Mouse (Mus musculus) hindbrain, embryonic 12.5 days (tissue): ENCODE data around the gene Ebf1. TPM values are rescaled to one million over a fixed set of nuclear protein-coding genes. Genes with fewer than 3 reads are reported as not detected.

Experiments
- ATAC-seq: fragments of 200-750 bp; cut with Nextera tagmentation; 2 replicates; pipeline ENCODE4 v1.8.0; 2017; ENCODE audit warnings: moderate TSS enrichment; ENCODE audit not compliant: low FRiP score
- H3K27ac ChIP-seq: fragments of 300-500 bp; sonication (generic); 2 replicates; pipeline ENCODE4 v1.5.1; 2016; ENCODE audit warnings: mild to moderate bottlenecking
- H3K27me3 ChIP-seq: fragments of 300-500 bp; sonication (generic); 2 replicates; pipeline ENCODE4 v1.6.1; 2016; ENCODE audit warnings: mild to moderate bottlenecking
- H3K36me3 ChIP-seq: fragments of 300-500 bp; sonication (generic); 2 replicates; pipeline ENCODE4 v1.6.1; 2016; ENCODE audit warnings: mild to moderate bottlenecking
- H3K4me1 ChIP-seq: fragments of 300-500 bp; sonication (generic); 2 replicates; pipeline ENCODE4 v1.6.1; 2016
- H3K4me2 ChIP-seq: fragments of 300-500 bp; sonication (generic); replicated peaks from 2 replicates; pipeline ENCODE4 v1.6.1; 2016; ENCODE audit warnings: mild to moderate bottlenecking
- H3K4me3 ChIP-seq: fragments of 300-500 bp; sonication (generic); 2 replicates; pipeline ENCODE4 v1.5.1; 2016; ENCODE audit warnings: mild to moderate bottlenecking
- H3K9ac ChIP-seq: fragments of 300-500 bp; sonication (generic); 2 replicates; pipeline ENCODE4 v1.6.1; 2016; ENCODE audit warnings: mild to moderate bottlenecking, moderate library complexity
- H3K9me3 ChIP-seq: fragments of 300-500 bp; sonication (generic); replicated peaks from 2 replicates; pipeline ENCODE4 v1.6.1; 2016; ENCODE audit warnings: mild to moderate bottlenecking
- WGBS: fragments of 180-500 bp; shearing (Covaris S2); methylation state at CpG from one replicate; pipeline ENCODE4 v1.1.7; 2016; 5-methylcytosine and 5-hydroxymethylcytosine counted together
- polyA plus RNA-seq: library from polyadenylated mRNA; unstranded; fragments of >200 nt; fragmentation: Nextera tagmentation; extraction: Ambion mirVana; gene quantifications from 2 replicates; pipeline ENCODE4 v1.2.1, GENCODE M21; 2016

Gene Ebf1
- polyA plus RNA-seq, 1 experiment from 2014 or later = 111 TPM

- Histone ChIP-seq H3K9ac (peak overlapping the region; percentile 90), H3K27ac (peak overlapping the region; percentile 92), H3K36me3 (no peaks in the 10 kb centered on the region), H3K4me3 (peak overlapping the region; percentile 74), H3K4me1 (peaks cover 49% of the 10 kb centered on the region), H3K4me2 (peak overlapping the region; percentile 86), H3K9me3 (no peaks in the 10 kb centered on the region), H3K27me3 (peaks cover 18% of the 10 kb centered on the region)
- WGBS = 25% methylated on average over 16 of the region's 19 CpGs
- no peak for ATAC-seq
These were observed 3.8 kb downstream of the Ebf1 start for GRCm38 (mm10) chr11:44620694-44621446.

- WGBS = 27% methylated on average over 10 of the region's 10 CpGs
- Histone ChIP-seq H3K9me3 (no peaks in the 10 kb centered on the region), H3K27me3 (peaks cover 18% of the 10 kb centered on the region), H3K9ac (peak overlapping the region; percentile 90), H3K27ac (peak overlapping the region; percentile 57), H3K4me1 (peaks cover 47% of the 10 kb centered on the region), H3K4me3 (peak overlapping the region; percentile 74), H3K4me2 (peak overlapping the region; percentile 86), H3K36me3 (no peaks in the 10 kb centered on the region)
- ATAC-seq = no peak
These were observed 4.5 kb downstream of the Ebf1 start for GRCm38 (mm10) chr11:44621615-44622014.

- peak overlapping the region; percentile 86 for H3K4me2 ChIP-seq
- no peaks in the 10 kb centered on the region for H3K36me3 ChIP-seq
- peaks cover 48% of the 10 kb centered on the region for H3K4me1 ChIP-seq
- H3K27me3 ChIP-seq = peaks cover 18% of the 10 kb centered on the region
- peak overlapping the region; percentile 90; the same call in 1 of the 2 replicates for H3K9ac ChIP-seq
- H3K4me3 ChIP-seq = peak overlapping the region; percentile 74
- ATAC-seq = no peak
- WGBS = 24% methylated on average over 11 of the region's 11 CpGs
- H3K9me3 ChIP-seq = no peaks in the 10 kb centered on the region
- peak overlapping the region; percentile 57 for H3K27ac ChIP-seq
These were observed 5.1 kb downstream of the Ebf1 start for GRCm38 (mm10) chr11:44622023-44622731.

GRCm38 (mm10) chr11:44624564-44624963, 7.4 kb downstream of the Ebf1 start:
- 0 out of 2 replicates have a peak overlapping the region, but pooled peaks have one; percentile 1 for H3K4me2 ChIP-seq
- ATAC-seq = no peak
- H3K36me3 ChIP-seq = no peaks in the 10 kb centered on the region
- H3K27ac ChIP-seq = no peak overlapping the region
- 70% methylated on average over 5 of the region's 5 CpGs for WGBS
- H3K4me3 ChIP-seq = no peak overlapping the region
- peaks cover 13% of the 10 kb centered on the region for H3K27me3 ChIP-seq
- H3K9me3 ChIP-seq = no peaks in the 10 kb centered on the region
- H3K4me1 ChIP-seq = peaks cover 63% of the 10 kb centered on the region
- H3K9ac ChIP-seq = no peak overlapping the region

GRCm38 (mm10) chr11:44626065-44626464, 8.9 kb downstream of the Ebf1 start:
- Histone ChIP-seq H3K36me3 (no peaks in the 10 kb centered on the region), H3K27ac (peak overlapping the region; percentile 72), H3K4me3 (no peak overlapping the region), H3K4me2 (peak overlapping the region; percentile 24), H3K4me1 (peaks cover 48% of the 10 kb centered on the region), H3K9ac (no peak overlapping the region), H3K9me3 (no peaks in the 10 kb centered on the region), H3K27me3 (peaks cover 6% of the 10 kb centered on the region)
- 71% methylated on average over 10 of the region's 10 CpGs for WGBS
- ATAC-seq = no peak

- no peak overlapping the region for H3K4me3 ChIP-seq
- ATAC-seq = peak; percentile 50; the same call in 1 of the 2 replicates
- no peaks in the 10 kb centered on the region for H3K36me3 ChIP-seq
- peak overlapping the region; percentile 52 for H3K27ac ChIP-seq
- WGBS = 45% methylated on average over 4 of the region's 4 CpGs
- H3K4me1 ChIP-seq = peaks cover 48% of the 10 kb centered on the region
- H3K9ac ChIP-seq = no peak overlapping the region
- H3K9me3 ChIP-seq = no peaks in the 10 kb centered on the region
- no peak overlapping the region; the same call in 1 of the 2 replicates for H3K4me2 ChIP-seq
- no peaks in the 10 kb centered on the region for H3K27me3 ChIP-seq
These were observed 11.3 kb downstream of the Ebf1 start for GRCm38 (mm10) chr11:44628412-44628811.

GRCm38 (mm10) chr11:44632064-44632968, 15.2 kb downstream of the Ebf1 start:
- 81% methylated on average over 15 of the region's 15 CpGs for WGBS
- peaks cover 46% of the 10 kb centered on the region for H3K4me1 ChIP-seq
- H3K9me3 ChIP-seq = no peaks in the 10 kb centered on the region
- no peak overlapping the region for H3K27ac ChIP-seq
- ATAC-seq = no peak
- H3K27me3 ChIP-seq = no peaks in the 10 kb centered on the region
- no peak overlapping the region for H3K4me2 ChIP-seq
- H3K36me3 ChIP-seq = no peaks in the 10 kb centered on the region
- no peak overlapping the region for H3K4me3 ChIP-seq
- no peak overlapping the region for H3K9ac ChIP-seq

- no peak for ATAC-seq
- no peak overlapping the region for H3K4me2 ChIP-seq
- no peaks in the 10 kb centered on the region for H3K27me3 ChIP-seq
- H3K4me3 ChIP-seq = no peak overlapping the region
- peaks cover 42% of the 10 kb centered on the region for H3K4me1 ChIP-seq
- 0 out of 2 replicates have a peak, but pooled peaks cover 2% of the 10 kb centered on the region for H3K36me3 ChIP-seq
- WGBS = 87% methylated on average over 2 of the region's 2 CpGs
- no peaks in the 10 kb centered on the region for H3K9me3 ChIP-seq
- no peak overlapping the region for H3K9ac ChIP-seq
- no peak overlapping the region for H3K27ac ChIP-seq
These were observed 16.0 kb downstream of the Ebf1 start for GRCm38 (mm10) chr11:44633001-44633693.

GRCm38 (mm10) chr11:44634552-44635193, 17.6 kb downstream of the Ebf1 start:
- Histone ChIP-seq H3K4me3 (no peak overlapping the region), H3K9ac (no peak overlapping the region), H3K27ac (peak overlapping the region; percentile 62), H3K4me2 (no peak overlapping the region), H3K4me1 (peaks cover 34% of the 10 kb centered on the region), H3K36me3 (0 out of 2 replicates have a peak, but pooled peaks cover 2% of the 10 kb centered on the region), H3K9me3 (no peaks in the 10 kb centered on the region), H3K27me3 (no peaks in the 10 kb centered on the region)
- ATAC-seq = peak; percentile 73
- 69% methylated on average over 6 of the region's 6 CpGs for WGBS

- H3K9me3 ChIP-seq = no peaks in the 10 kb centered on the region
- no peak overlapping the region for H3K27ac ChIP-seq
- H3K4me3 ChIP-seq = no peak overlapping the region
- H3K9ac ChIP-seq = no peak overlapping the region
- H3K4me1 ChIP-seq = peaks cover 35% of the 10 kb centered on the region
- H3K36me3 ChIP-seq = 0 out of 2 replicates have a peak, but pooled peaks cover 2% of the 10 kb centered on the region
- H3K4me2 ChIP-seq = no peak overlapping the region
- no peaks in the 10 kb centered on the region for H3K27me3 ChIP-seq
- 88% methylated on average over 1 of the region's 1 CpGs for WGBS
- no peak for ATAC-seq
These were observed 19.1 kb downstream of the Ebf1 start for GRCm38 (mm10) chr11:44636241-44636640.

- 71% methylated on average over 4 of the region's 4 CpGs for WGBS
- H3K27me3 ChIP-seq = no peaks in the 10 kb centered on the region
These were observed 21.2 kb downstream of the Ebf1 start for GRCm38 (mm10) chr11:44638193-44638754.

More at GRCm38 (mm10) chr11:44638193-44638754, 21.2 kb downstream of the Ebf1 start:
- H3K4me2 ChIP-seq = no peak overlapping the region
- 0 out of 2 replicates have a peak, but pooled peaks cover 2% of the 10 kb centered on the region for H3K36me3 ChIP-seq
- H3K9ac ChIP-seq = no peak overlapping the region
- no peaks in the 10 kb centered on the region for H3K9me3 ChIP-seq
- H3K4me3 ChIP-seq = no peak overlapping the region
- ATAC-seq = no peak
- H3K27ac ChIP-seq = no peak overlapping the region
- peaks cover 32% of the 10 kb centered on the region for H3K4me1 ChIP-seq
